Mouse (Mus musculus) gastrocnemius, adult 2 months (tissue): Measurements from ENCODE around the gene Tas2r140. TPM values are rescaled to one million over a fixed set of nuclear protein-coding genes. Genes with fewer than 3 reads are reported as not detected.

Experiments used
- DNase-seq: peaks from one replicate; pipeline ENCODE4 v3.0.0; 2022
- H3K27ac ChIP-seq: fragments of 200-600 bp; 2 replicates; pipeline ENCODE4 v1.8.1; 2022; ENCODE audit warnings: mild to moderate bottlenecking
- H3K4me3 ChIP-seq: fragments of 200-600 bp; 2 replicates; pipeline ENCODE4 v1.8.1; 2022; ENCODE audit warnings: mild to moderate bottlenecking, moderate library complexity
- CTCF ChIP-seq: fragments of 200-600 bp; IDR thresholded peaks from 2 replicates; pipeline ENCODE4 v1.8.1; 2022; ENCODE audit warnings: antibody characterized with exemption, mild to moderate bottlenecking, moderate library complexity
- intact Hi-C: fragments of 180-260 bp; cut with DNase I; formaldehyde crosslinking; loops from one replicate; pipeline ENCODE4 v1.15.1; 2025
- long read RNA-seq, 2 experiments: library from polyadenylated mRNA; stranded (forward); transcript quantifications; one replicate each; pipeline ENCODE4 v2.0.0; 2021
- total RNA-seq, 2 experiments: library from RNA; stranded (reverse); gene quantifications; 2 replicates each; pipeline ENCODE4 v1.2.3; 2021

Gene Tas2r140
- total RNA-seq, result not detected
- long read RNA-seq, experiment 1, result 0 reads
- long read RNA-seq, experiment 2, result 0 reads

GRCm38 (mm10) chr6:133055716-133056115 is at the start of gene Tas2r140:
Tas2r140 (minus strand) TSS chr6:133055816.
- DNase-seq, result no peak
- TF ChIP-seq CTCF, result no peak
- intact Hi-C loops, result no loop called here
- Histone ChIP-seq H3K27ac (no peak within 1 kb of the TSS), H3K4me3 (no peak within 1 kb of the TSS)

- intact Hi-C loops, result no loop called here
- peak within 1 kb of the TSS; percentile 98 for H3K4me3 ChIP-seq
- TF ChIP-seq CTCF, result no peak
- H3K27ac ChIP-seq, result peak within 1 kb of the TSS; percentile 94
- DNase-seq, result no peak
Observed at GRCm38 (mm10) chr6:133104609-133104921, 48.9 kb upstream of the Tas2r140 start, which contains the start of gene Smim10l1. Smim10l1 (plus strand) TSS chr6:133104909.

GRCm38 (mm10) chr6:133102430-133102829 is 46.8 kb upstream of the Tas2r140 start:
- no peak for DNase-seq
- intact Hi-C loops, result no loop called here
- TF ChIP-seq CTCF, result no peak
- H3K27ac ChIP-seq, result no peak overlapping the region
- no peak overlapping the region for H3K4me3 ChIP-seq

- H3K4me3 ChIP-seq, result no peak overlapping the region
- H3K27ac ChIP-seq, result no peak overlapping the region
- intact Hi-C loops, result no loop called here
- TF ChIP-seq CTCF, result no peak
- no peak for DNase-seq
Observed at GRCm38 (mm10) chr6:133092226-133092625, 36.6 kb upstream of the Tas2r140 start.

GRCm38 (mm10) chr6:133037001-133037400 is 18.6 kb downstream of the Tas2r140 start, which contains the start of gene Tas2r103:
Tas2r103 (minus strand) TSS chr6:133037101.
- no peak for TF ChIP-seq CTCF
- H3K4me3 ChIP-seq, result no peak within 1 kb of the TSS
- DNase-seq, result no peak
- H3K27ac ChIP-seq, result no peak within 1 kb of the TSS
- intact Hi-C loops, result no loop called here

Other genes with a start within 250 kb of the Tas2r140 start
- gene Tas2r123, start 208.7 kb downstream of the Tas2r140 start, total RNA-seq, result not detected
- not detected for gene Tas2r116, start 200.4 kb downstream of the Tas2r140 start, total RNA-seq
- not detected for gene Tas2r110, start 187.8 kb downstream of the Tas2r140 start, total RNA-seq
- not detected for gene Tas2r113, start 162.8 kb downstream of the Tas2r140 start, total RNA-seq
- not detected for gene Tas2r125, start 146.2 kb downstream of the Tas2r140 start, total RNA-seq
- not detected for gene Tas2r129, start 104.7 kb downstream of the Tas2r140 start, total RNA-seq
- gene Tas2r131, start 97.9 kb downstream of the Tas2r140 start, total RNA-seq, result not detected
- gene Tas2r109, start 74.9 kb downstream of the Tas2r140 start, total RNA-seq, result not detected
- gene Tas2r103, start 18.7 kb downstream of the Tas2r140 start, total RNA-seq, result not detected
- 100 to 1,000 TPM; 140 to 146 TPM for gene Smim10l1, start 49.1 kb upstream of the Tas2r140 start, total RNA-seq
- not detected for gene 5530400C23Rik, start 236.4 kb upstream of the Tas2r140 start, total RNA-seq